Mouse (Mus musculus) CD8-positive naive resting alpha-beta T cell, adult 2 months (primary cell): Measurements from ENCODE around the gene Bmp2k.

Experiments
- DNase-seq, 2 experiments: peaks; one replicate each; pipeline ENCODE4 v3.0.0; 2022; ENCODE audit warnings: low read depth in 2 of 2, low spot score in 2 of 2

The Bmp2k gene

DNA sequence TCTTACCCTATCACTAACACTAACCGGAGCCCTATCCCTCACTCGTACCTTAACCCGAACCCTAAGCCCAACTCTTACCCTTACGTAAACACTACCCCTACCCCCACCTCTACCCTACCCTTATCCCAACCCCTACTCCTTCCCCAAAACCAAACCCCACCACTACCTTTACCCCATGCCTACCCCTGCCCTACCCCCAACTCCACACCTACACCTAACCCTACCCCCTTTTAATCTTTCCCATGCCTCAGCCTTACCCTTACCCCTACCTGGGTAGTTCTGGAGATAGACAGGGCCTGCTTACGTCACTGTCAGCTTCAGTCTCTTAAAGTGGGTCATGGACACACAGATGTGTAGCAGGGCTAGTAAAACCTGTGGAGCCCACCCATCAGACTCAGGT lies 51.4 kb downstream of the Bmp2k start:
- no peak for DNase-seq

DNA sequence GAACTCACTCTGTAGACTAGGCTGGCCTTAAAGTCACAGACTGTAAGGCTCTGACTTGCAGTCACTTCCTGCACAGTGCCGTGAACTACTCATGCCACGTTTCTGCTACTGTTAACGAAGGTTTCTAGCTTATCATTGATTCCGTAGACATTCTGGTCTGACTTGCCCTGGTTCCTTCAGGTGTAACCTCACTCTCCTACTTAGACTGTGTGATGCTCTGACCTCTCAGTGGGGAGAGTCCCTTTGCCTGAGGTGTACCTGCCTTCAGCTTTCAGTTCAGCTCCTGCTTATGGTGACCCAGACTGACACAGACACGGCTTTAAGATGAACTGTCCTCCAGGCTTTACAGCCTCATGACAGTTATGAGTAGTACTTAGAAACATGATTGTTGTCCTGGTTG lies 56.7 kb downstream of the Bmp2k start:
- no peak for DNase-seq

DNA sequence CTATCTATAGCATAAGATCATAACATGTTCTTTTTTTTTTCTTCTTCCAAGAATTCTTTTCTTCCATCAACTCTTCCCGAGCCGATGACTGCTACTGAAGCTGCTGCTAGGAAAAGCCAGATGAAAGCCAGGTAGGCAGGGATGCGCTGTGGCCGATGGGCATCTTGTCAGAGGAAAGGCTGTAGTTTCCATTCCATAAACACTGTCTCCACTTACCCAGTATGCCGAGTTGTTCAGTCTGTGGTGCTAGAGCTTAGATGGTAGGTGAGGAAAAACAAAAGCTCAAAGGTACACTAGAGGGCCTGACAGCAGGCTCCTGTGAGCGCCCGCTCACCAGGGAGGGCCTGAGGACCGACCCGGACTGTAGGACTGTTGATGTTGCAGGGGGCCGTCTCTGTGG lies 57.3 kb downstream of the Bmp2k start:
- DNase-seq, result no peak

DNA sequence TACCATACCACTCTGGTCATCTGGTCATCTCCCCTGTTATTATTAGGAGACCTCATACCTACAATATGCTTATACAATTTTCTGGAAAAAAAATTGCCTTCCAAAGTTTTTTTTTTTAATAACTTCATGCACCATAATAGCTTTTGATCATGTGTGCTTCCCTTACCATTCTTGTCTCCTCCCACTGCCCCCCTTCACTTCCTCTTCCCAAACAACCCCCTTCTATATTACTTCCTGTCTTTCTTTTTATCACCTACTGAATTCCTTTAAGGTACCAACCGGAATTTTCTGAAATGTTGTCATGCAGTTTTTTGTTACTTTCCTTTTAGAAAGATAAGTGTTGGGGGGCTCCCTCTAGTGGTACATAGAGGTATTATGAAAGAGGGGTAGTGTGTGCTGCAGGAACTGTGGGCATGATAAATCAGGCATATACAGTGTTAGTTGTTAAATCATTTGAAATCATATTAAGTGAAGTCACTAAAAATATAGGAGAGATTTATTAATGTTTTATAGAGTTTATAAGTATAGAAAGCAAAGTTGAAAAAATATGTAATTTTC lies 58.1 kb downstream of the Bmp2k start:
- DNase-seq, result peak; percentile 38 to 64

DNA sequence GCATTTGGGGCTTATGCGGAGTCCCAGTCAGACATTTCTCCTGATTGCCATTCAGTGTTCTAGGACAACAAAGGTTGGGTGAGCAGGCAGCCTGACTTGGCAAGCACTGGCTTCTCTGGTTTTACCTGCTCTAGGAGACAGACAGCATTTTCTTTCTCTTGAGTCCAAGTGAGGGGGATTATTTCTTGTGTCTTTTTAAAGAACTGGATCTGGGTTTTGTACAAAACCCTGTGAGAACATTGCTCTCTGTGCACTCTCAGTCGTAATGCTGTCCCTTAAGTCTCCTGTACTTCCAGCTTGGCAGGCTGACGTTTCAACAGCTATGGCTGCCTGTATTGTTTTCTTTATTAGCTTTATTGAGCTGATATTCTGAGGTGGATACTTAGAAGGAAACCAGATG lies 58.9 kb downstream of the Bmp2k start:
- no peak for DNase-seq

DNA sequence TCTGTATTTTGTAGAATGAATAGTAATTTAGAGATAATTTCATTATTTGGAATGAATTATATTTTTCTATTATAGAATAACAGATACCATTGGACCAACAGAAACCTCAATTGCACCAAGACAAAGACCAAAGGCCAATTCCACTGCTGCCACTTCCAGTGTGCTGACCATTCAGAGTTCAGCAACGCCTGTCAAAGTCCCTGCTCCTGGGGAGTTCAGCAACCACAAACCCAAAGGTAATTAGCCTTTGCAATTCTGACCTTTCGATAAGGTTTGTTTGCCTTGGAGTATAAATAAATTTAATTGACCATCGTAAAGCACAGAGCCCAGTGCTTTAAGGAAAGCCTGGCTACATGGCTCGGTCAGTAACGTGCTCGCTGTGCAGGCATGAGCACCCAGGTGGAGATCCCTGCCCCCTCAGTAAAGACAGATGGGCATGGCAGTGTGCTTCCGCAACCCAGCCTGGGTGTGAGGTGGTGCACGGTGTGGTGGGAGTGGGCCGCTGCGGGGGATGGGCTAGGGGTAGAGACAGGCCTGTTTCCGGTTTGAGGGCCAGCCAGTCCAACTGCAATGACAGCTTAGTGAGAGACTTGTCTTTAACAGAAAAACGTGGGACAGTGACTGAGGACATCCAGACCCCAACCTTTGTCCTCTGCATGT lies 59.4 kb downstream of the Bmp2k start:
- DNase-seq, result no peak

DNA sequence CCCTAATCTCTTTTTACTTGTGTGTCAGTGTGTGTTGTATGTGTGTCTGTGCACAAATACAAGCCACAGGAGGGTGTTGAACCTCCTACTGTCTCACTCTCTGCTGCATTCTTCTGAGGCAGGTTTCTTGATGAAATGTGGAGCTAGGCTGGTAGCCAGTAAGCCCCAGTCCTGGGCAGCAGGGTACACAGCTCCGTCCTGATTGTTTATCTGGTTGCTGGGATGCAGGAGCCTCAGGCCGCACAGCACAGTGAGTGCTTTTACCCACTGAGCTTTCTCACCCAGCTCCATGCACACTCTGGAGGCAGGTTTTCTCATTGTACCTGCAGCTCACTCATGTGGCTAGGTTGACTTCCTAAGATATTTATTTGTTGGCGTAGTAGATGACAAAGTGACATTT lies 63.4 kb downstream of the Bmp2k start:
- no peak for DNase-seq

DNA sequence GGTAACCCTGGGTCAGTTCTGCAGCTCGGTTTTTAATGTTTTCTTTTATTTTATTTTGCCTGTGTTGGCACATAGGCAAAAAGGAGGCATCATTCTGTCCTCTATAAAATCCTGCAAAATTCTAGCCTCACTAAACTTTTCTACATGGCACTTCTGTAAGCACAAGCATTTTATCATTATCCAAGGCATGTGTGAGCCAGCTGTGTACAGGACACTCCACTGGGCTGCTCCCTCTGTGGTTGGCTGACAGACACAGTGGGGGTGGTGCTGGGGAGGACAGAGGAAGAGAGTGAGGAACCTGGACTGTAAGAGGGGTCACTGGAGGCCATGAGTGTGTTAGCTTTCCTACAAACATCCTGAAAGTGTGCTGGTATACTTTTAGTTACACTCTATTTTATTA lies 64.6 kb downstream of the Bmp2k start:
- DNase-seq, result no peak

DNA sequence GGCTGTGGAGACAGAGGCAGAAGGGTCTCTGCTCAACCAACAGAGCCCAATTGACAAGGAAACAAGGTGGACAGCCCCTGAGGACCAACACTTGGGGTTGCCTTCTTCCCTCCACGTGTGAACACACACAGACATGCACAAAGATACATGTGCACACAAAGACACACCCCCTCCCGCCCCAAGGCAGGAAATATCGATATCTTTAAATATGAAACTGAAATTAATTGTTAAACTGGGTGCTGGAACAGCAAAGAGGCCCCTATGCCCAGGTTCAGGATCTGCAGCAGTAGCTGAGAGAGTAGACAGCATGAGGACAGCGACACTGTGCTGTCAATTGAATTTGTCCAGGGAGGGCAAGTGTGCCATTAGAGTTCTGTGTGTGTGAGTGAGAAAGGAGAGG lies 68.3 kb downstream of the Bmp2k start:
- no peak for DNase-seq

DNA sequence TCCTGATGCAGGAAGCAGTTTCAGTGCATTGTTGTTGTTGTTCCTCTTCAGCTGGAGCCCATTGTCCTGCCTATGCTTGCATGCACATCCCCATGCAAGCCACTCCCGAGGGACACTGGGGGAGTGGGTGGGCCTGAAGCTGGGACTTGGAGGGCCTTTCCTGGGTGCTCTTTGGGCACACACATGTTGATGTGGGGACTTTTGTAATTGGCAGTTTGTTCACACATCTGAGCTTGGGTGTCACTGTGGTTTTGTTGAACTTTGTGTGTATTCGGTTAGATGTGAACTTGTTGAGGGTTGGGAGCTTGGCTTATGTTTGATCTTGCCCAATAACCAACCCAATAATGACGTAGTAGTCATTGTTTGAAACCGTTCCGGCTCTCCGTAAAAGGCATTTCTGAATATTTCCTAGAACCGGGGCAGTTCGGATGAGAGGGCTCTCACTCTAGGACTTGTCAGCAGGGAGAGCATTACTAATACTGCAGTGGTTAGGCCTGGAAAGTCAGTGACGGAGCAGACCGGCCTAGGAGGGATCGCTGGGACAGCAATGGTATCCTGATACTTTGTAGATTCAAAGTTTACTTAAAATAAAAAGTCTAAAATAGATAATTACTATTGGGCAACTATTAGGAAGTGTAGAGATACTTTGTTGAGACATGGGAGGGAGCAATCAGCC lies 78.1 kb downstream of the Bmp2k start:
- no peak for DNase-seq

DNA sequence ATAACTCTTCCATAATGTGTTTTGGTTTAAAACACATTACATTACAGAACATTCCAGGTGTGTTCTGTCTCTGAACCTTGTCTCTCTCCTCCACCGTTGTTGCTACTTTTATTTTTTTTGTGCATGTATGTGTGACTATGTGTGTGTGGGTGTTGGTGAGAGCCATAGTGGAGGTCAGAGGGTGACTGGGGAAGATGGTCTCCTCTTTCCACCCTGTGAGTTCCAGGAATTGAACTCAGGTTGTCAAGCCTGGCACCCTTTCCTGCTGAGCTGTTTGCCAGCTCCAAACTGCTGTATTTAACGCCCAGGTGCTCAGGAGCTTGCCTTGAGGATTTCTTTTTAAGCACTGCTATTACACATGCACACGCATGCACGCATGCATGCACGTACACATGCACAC lies 78.7 kb downstream of the Bmp2k start:
- DNase-seq, result no peak

DNA sequence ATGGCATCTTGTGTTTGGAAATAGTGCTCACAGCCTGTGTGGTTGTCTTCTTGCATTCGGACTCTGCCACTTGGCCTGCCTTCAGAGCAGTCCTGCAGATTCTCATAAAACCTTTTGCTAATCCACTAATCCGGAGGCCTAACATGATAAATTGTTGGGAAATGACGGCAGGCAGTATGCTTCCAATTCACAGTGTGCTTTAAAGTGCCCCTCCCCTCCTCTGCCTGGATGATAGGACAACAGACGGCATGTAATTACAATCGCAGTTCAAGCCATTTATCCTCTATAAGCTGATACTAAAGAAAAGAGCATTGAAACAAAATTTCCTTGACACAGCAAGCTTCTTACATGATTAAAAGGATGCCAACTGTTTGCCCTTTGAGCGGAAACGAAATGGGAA lies 80.2 kb downstream of the Bmp2k start:
- DNase-seq, result no peak

DNA sequence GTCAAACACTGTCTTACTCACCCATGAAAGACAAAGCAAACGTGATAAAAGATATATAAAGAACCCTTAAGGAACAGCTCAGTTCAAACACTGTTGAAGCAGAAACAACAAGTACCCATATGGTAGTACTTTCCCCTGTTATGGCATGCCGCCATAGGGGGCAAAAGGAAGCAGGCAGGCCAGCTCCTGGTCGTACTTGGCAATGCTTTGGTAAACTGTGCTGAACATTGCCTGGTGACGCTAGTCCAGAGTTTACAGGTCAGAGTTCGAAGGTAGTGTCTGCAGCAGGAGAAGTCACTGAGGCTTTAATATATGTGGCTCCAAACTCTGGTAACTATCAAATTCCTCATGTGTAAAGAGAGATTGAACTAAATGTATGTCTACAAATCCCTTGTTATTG lies 81.2 kb downstream of the Bmp2k start:
- no peak for DNase-seq

DNA sequence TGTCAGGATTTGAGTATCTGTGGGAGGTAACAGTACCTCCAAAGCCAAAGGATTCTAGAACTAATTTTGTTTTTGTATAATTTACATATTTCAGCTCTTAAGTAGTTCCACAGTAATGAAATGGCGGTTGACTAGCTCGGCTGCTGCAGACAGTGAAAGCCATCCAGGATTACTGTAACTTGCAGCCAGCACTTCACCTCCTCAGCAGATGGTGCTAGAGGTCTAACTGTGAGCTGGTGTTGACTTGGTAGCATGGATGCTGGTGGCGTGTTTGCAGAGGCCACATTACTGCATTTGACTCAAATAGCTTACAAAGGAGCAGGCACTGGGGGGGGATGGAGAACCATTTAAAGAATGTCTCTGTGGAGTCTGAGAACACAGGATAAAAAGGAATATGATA lies 84.0 kb downstream of the Bmp2k start:
- no peak for DNase-seq

DNA sequence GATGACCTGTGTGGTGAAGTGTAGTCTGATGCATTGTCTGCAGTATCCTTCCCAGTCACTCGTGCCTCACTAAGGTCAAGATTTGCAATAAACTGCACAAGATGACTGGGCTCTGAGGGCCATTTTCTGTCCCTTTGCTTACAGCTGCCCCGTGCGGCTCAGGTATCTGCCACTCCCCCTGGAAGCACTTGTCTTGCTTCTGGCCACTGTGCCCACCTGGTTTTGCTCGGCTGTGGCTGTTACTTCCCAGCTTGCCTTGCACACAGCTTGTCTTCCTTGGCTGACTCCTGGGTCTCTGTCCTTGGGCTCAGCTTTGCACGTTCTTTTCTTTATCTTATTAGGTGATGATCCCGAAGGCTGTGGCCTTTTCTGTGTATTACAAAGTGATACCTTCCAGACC lies 86.2 kb downstream of the Bmp2k start:
- no peak for DNase-seq

DNA sequence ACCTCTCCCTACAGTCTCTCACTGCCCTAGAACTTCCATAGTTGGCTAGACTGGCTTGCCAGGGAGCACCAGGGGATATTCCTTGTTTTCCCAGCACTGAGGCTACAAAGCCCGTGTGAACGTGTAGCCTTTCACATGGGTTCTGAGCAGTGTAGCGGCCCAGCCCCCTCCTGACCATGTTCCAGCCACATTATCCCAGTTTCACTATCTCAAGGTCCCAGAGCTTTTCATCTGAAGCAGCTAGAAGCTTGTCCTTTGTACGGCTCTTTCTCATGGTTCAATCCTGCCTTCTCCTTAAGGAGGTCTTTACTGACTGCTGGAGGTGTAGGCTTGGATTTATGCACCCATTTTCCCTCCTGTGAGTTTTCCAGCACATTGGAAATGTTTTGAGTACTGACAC lies 87.1 kb downstream of the Bmp2k start:
- DNase-seq, result no peak

DNA sequence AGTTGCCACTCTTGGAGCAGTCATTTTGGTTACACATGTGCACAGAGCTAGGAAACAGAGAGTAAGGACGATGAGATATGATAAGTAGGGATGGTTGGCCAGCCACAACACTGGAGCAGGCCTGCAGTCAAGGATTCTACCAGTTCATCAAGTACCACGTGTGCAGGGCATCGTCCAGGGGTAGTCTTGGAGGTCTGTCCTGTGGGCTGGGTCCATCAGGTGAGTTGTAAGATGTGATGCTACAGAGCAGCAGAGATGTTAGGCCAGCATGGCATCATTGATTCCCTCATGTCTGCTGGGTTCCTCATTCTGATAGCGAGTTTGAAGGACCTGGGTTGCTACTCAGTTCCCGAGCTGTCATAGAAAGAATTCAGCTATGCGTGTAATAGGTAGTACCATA lies 87.6 kb downstream of the Bmp2k start:
- no peak for DNase-seq

DNA sequence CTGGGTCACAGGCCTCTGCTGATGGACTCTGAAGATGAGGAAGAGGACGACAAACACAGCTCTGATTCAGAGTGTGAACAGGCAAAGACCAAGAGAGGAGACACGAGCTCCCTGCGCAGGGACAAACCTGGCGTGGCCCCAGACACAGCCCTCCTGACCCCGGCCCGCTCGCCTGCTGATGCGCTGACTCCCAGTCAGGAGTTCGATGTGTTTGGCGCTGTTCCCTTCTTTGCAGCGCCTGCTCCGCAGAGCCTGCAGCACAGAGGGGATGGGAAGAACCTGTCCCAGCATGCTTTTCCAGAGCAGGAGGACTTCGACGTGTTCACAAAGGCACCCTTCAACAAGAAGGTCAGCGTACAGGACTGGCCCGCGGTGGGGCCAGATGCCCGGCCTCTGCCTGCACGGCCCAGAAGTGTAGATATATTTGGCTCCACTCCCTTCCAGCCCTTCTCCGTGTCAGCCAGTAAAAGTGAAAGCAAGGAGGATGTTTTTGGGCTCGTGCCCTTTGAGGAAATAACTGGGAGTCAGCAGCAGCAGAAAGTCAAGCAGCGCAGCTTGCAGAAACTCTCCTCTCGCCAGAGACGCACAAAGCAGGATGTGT lies 89.6 kb downstream of the Bmp2k start:
- DNase-seq, result no peak

DNA sequence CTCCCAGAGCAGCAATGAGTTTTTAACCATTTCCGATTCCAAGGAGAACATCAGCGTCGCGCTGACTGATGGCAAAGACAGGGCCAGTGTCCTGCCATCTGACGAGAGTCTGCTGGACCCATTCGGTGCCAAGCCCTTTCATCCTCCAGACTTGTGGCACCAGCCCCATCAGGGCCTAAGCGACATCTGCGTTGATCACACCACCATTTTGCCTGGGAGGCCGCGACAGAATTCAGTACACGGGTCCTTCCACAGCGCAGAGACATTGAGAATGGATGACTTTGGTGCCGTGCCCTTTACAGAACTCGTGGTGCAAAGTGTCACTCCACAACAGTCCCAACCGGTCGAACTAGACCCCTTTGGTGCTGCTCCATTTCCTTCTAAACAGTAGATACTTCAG lies 90.3 kb downstream of the Bmp2k start:
- DNase-seq, result no peak

DNA sequence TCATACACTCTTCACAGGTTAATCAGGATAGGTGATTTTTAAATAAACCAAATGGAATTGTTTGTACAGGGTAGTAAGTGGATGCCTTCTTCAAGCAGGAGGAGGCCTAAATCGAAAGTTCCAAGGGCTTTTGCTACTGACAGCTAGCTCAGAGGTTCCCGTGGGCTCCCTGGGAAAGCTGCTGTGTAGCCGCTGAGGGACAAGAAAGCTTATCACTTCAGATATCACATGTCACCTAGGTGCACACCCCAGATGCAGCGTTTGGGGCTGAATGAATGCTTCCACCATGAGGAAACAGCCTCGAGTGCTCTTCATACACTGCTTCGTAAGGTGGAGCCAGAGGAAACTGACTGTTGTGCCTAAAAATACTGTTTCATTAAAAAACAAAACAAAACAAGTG lies 90.7 kb downstream of the Bmp2k start:
- no peak for DNase-seq

DNA sequence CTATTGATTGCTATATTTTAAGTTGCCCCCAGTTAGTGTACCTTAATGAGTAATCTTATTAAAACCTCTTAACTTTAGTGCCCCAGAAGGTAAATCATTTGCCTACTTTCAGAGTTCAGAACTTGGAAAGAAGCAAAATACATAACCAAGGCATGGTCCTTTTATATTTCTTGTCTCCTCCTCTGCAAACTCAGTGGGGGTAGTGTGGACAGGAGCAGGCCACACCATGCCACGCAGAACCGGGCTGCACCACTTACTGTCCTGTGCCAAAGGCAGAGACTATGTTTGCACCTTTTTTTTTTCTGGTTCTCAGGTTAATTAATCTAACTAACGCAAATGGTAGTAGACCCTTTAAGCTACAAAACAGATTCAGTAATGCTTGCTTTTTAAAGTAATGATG lies 91.9 kb downstream of the Bmp2k start:
- DNase-seq, result no peak

DNA sequence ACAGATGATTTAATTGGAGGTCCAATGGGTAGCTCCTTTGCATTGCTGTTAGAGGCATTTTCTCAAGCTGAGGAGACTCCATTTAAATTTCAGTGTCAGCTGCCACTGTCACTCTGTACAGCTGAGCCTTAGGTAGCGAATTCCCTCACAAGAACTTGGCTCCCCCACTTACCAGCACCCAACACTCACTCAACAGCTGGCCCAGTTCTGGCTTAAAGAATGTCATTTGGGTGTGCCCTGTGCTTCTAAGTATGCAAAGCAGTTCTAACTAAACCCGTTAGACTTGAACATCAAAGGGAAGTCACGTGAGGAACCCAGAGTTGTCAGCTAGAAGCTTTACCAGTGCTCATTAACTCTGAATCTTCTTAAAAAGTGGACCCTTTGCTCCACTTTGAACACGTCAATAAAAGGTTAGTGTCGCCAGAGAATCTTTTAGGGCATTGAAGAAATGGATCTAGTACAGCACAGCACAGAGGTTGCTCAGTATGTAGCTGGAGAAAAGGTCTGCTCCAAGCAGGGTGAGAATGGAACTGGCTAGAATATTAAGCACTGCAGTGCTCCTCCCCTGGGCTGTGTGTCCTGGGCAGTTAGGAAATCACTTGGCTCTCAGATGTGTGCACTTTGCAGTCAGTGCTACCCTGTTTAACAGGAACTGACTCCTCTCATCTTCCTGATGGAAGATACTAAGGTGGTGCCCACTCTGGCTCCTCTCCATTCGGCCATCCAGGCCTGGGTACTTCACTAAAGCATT lies 92.7 kb downstream of the Bmp2k start:
- DNase-seq, result no peak
